Mouse (Mus musculus) megakaryocyte, embryonic 14.5 days (primary cell): Measurements from ENCODE around the gene Lima1.

Source experiments
- FLI1 ChIP-seq: IDR thresholded peaks from 2 replicates; pipeline ENCODE4 v1.6.1; 2012; ENCODE audit warnings: low read length, inconsistent platforms, mixed read lengths
- GATA1 ChIP-seq: IDR thresholded peaks from 3 replicates; pipeline ENCODE4 v1.6.1; 2012; ENCODE audit warnings: mixed read lengths, low read length, inconsistent platforms, borderline replicate concordance

DNA sequence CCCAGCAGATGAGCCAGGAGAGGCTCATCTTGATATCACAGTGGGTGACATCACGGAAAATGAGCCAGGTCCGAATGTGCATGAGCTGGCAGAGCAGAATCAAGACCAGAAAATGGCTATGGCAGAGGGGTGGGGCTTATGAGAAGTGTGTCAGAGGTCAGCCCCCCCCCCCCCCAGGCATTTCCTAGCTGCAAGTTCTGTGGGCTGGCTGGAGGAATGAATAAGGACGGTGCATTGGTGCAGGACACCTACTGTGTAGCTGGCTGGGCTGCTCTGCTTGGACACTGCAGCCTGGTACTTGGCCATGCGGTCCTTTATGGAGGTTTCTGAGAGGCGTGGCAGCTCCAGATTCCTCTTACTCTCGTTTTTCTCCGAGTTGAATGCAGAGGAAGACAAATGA, 69.1 kb downstream of the Lima1 start:
- TF ChIP-seq GATA1: no peak
- no peak for TF ChIP-seq FLI1
